Mouse (Mus musculus) lung, adult 2 months (tissue): ENCODE measurements at regions not wholly inside any gene's neighbourhood (a gene's known extent, or its start where the extent isn't known, plus 50 kb on each side); places are given as distances from the start of the nearest gene placed in this dataset.

Experiments used
- DNase-seq: peaks from one replicate; pipeline ENCODE4 v3.0.0; 2022
- H3K4me1 ChIP-seq: fragments of 200-500 bp; 2 replicates; pipeline ENCODE4 v1.6.1; 2011; ENCODE audit warnings: low read length; ENCODE audit not compliant: control insufficient read depth, insufficient read depth
- H3K4me3 ChIP-seq: fragments of 200-500 bp; replicated peaks from 2 replicates; pipeline ENCODE3; 2011; ENCODE audit warnings: low read depth, mild to moderate bottlenecking, control low read depth, low read length; ENCODE audit errors: extremely low read depth
- CTCF ChIP-seq: fragments of 200-500 bp; IDR thresholded peaks from 2 replicates; pipeline ENCODE4 v1.5.1; 2011; ENCODE audit warnings: mild to moderate bottlenecking, low read length, control low read depth; ENCODE audit not compliant: insufficient read depth
- POLR2A ChIP-seq: fragments of 200-500 bp; IDR thresholded peaks from 2 replicates; pipeline ENCODE4 v1.6.1; 2011; ENCODE audit warnings: low read depth, mild to moderate bottlenecking, control low read depth, low read length, borderline replicate concordance; ENCODE audit errors: extremely low read depth
- WGBS: fragments of 180-500 bp; shearing (Covaris S2); methylation state at CpG from one replicate; pipeline ENCODE4 v1.1.7; 2018; 5-methylcytosine and 5-hydroxymethylcytosine counted together

- WGBS, result 95% methylated on average over 9 of the region's 10 CpGs
- H3K4me1 ChIP-seq, result no peaks in the 10 kb centered on the region
- no peak overlapping the region for H3K4me3 ChIP-seq
- no peak for DNase-seq
- TF ChIP-seq POLR2A, result no peak
- no peak for TF ChIP-seq CTCF
These were observed 359.4 kb upstream of the Klf4 start for GRCm38 (mm10) chr4:55891656-55892055.

- 69% methylated on average over 6 of the region's 6 CpGs for WGBS
- no peak for DNase-seq
- TF ChIP-seq CTCF (no peak), POLR2A (no peak)
These were observed 355.3 kb upstream of the Klf4 start for GRCm38 (mm10) chr4:55887581-55887980.

DNA sequence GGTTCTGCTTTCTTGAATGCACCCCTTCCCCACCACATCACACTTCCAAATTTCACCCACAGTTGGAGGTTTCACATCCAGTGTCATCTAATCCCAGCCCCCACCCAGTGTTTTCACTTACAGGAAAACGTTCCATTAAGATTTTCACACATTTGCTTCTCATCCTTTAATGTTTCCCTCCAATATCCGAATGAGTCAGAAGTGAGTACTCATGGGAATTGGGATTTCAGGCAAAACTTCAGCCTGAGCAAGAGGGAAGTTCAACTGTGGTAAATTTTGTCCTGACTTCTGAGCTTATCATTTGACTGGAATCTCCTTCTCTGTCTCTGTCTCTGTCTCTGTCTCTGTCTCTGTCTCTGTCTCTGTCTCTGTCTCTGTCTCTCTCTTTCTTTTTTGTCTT is 350.3 kb upstream of the Klf4 start:
- 49% methylated on average over 2 of the region's 2 CpGs for WGBS

More at GRCm38 (mm10) chr4:55887581-55887980, 355.3 kb upstream of the Klf4 start:
- Histone ChIP-seq H3K4me3 (no peak overlapping the region), H3K4me1 (no peaks in the 10 kb centered on the region)

GRCm38 (mm10) chr4:55875304-55875703 is 343.0 kb upstream of the Klf4 start:
- no peak overlapping the region for H3K4me3 ChIP-seq
- 72% methylated on average over 12 of the region's 12 CpGs for WGBS
- peak; percentile 4 for DNase-seq
- TF ChIP-seq POLR2A (no peak), CTCF (no peak)
- H3K4me1 ChIP-seq, result no peaks in the 10 kb centered on the region

More for the DNA sequence above, 350.3 kb upstream of the Klf4 start:
- Histone ChIP-seq H3K4me1 (no peaks in the 10 kb centered on the region), H3K4me3 (no peak overlapping the region)
- DNase-seq, result no peak
- no peak for TF ChIP-seq POLR2A
- TF ChIP-seq CTCF, result no peak

- TF ChIP-seq POLR2A, result no peak
- TF ChIP-seq CTCF, result no peak
- WGBS, result 59% methylated on average over 7 of the region's 7 CpGs
- H3K4me3 ChIP-seq, result no peak overlapping the region
- H3K4me1 ChIP-seq, result no peaks in the 10 kb centered on the region
- no peak for DNase-seq
These were observed 342.6 kb upstream of the Klf4 start for GRCm38 (mm10) chr4:55874875-55875274.

DNA sequence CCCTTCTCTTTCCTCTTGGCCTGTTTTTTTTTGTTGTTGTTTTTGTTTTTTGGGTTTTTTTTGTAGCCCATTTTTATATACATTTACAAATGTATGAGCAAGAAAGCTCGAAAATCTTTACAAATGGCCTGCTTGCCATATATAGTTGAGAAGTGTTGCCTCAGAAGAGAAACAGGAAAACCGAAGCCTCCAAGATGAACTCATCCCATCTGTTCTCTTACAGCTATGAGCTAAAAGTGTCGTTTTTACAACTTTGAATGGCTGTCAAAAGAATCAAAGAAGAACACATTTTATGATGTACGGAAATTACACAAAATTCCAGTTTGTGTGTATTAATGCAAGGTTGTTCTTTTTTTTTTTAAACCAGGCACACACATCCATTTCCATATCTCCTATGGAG is 342.0 kb upstream of the Klf4 start:
- no peak for DNase-seq
- no peaks in the 10 kb centered on the region for H3K4me1 ChIP-seq
- H3K4me3 ChIP-seq, result no peak overlapping the region
- WGBS, result 91% methylated on average over 4 of the region's 4 CpGs
- TF ChIP-seq CTCF (no peak), POLR2A (no peak)

DNA sequence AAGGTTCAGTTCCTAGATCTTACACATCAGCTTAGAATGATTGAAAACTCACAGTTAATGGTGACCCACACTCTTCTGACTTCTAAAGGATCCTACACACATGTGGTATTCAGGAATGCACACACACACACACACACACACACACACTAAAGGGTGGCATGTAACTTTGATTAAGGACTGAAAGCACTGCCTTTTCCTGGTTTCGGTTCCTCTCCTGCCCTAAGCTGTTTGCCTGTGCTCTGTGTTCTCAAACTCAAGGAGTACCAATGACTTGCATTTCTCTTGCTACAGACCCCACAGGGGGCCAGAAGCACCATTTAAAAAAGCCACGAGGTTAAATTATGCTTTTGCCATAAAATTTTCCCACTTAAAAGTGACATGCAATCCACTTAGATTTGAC is 327.8 kb upstream of the Klf4 start:
- no peak for DNase-seq
- no peaks in the 10 kb centered on the region for H3K4me1 ChIP-seq
- WGBS, result 59% methylated on average over 2 of the region's 2 CpGs
- H3K4me3 ChIP-seq, result no peak overlapping the region
- no peak for TF ChIP-seq CTCF
- no peak for TF ChIP-seq POLR2A

DNA sequence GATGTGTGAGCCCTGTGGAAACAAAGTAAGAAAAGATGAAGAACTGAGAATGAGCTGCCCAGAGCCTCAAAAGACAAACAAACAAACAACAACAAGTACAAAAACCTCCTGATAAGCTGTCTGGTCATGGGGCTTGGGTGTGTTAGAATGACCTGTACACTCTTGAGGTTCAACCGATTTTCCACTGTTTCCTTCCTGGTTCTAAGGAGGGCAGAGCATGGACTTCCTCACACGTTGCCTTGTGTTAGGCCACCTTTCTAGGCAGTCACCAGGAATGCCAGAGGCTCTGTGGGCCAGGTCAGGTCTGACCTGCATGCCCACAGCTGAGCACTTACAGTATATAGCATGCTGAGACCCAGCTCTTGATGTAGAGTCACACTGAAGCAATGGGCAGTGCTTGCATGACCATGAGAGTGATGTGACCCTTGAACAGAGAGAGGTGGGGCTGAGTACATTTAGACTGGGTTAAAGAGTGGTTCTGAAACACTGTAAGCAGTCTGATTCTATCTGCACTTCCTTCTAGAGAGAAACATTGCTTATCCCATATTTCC is 327.0 kb upstream of the Klf4 start:
- no peak overlapping the region for H3K4me3 ChIP-seq
- no peak for DNase-seq
- no peaks in the 10 kb centered on the region for H3K4me1 ChIP-seq
- 87% methylated on average over 2 of the region's 2 CpGs for WGBS
- TF ChIP-seq CTCF, result no peak
- TF ChIP-seq POLR2A, result no peak

DNA sequence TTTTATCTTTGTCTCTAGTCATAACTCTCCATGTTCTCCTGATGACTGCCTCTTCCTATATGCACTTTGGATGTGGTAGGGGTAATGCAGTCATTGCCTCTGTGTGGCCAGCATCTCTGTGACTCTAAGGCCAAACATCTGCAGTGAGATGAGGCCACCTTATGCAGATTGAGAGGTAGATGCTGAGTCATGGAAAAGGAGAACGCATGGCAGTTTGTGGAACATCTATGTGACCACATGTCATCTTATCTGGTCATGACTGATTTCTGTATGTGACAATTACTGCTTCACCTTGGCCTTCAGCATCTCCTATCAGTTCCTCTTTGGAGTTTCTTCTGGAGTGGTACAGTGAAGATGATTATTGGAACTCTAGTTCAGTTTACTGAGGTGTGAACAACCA is 319.2 kb upstream of the Klf4 start:
- no peak for DNase-seq

GRCm38 (mm10) chr4:55851027-55851426 is 318.8 kb upstream of the Klf4 start:
- WGBS, result 40% methylated on average over 5 of the region's 5 CpGs
- DNase-seq, result no peak
- Histone ChIP-seq H3K4me1 (no peaks in the 10 kb centered on the region; the same call in 1 of the 2 replicates), H3K4me3 (no peak overlapping the region)
- TF ChIP-seq CTCF (no peak), POLR2A (no peak)

More for the DNA sequence above, 319.2 kb upstream of the Klf4 start:
- Histone ChIP-seq H3K4me3 (no peak overlapping the region), H3K4me1 (no peaks in the 10 kb centered on the region; the same call in 1 of the 2 replicates)
- no peak for TF ChIP-seq CTCF
- no peak for TF ChIP-seq POLR2A
- WGBS, result 91% methylated on average over 1 of the region's 1 CpGs
